Mouse (Mus musculus) induced T-regulatory cell, adult 2 months (primary cell): ENCODE measurements at regions not wholly inside any gene's neighbourhood (a gene's known extent, or its start where the extent isn't known, plus 50 kb on each side); places are given as distances from the start of the nearest gene placed in this dataset.
A peak's percentile ranks its signal among the peaks of the same experiment; 100 is the strongest.

Experiments used
- DNase-seq: peaks from one replicate; pipeline ENCODE4 v3.0.0-alpha.2; 2012; ENCODE audit warnings: low read depth

GRCm38 (mm10) chr10:67439042-67439635, 96.1 kb upstream of the Egr2 start:
- DNase-seq, result no peak

- DNase-seq, result no peak
These were observed 95.4 kb upstream of the Egr2 start for GRCm38 (mm10) chr10:67439844-67440243.

- no peak for DNase-seq
These were observed 94.0 kb upstream of the Egr2 start for GRCm38 (mm10) chr10:67441243-67441642.

- no peak for DNase-seq
These were observed 86.4 kb upstream of the Egr2 start for GRCm38 (mm10) chr10:67448875-67449274.

- no peak for DNase-seq
These were observed 81.1 kb upstream of the Egr2 start for GRCm38 (mm10) chr10:67454149-67454548.

GRCm38 (mm10) chr10:67458447-67459272, 76.6 kb upstream of the Egr2 start:
- DNase-seq, result peak; percentile 47

- no peak for DNase-seq
These were observed 74.0 kb upstream of the Egr2 start for GRCm38 (mm10) chr10:67461321-67461720.

- DNase-seq, result no peak
These were observed 73.4 kb upstream of the Egr2 start for GRCm38 (mm10) chr10:67461862-67462261.

- DNase-seq, result no peak
These were observed 66.6 kb upstream of the Egr2 start for GRCm38 (mm10) chr10:67468724-67469123.

- no peak for DNase-seq
These were observed 62.3 kb upstream of the Egr2 start for GRCm38 (mm10) chr10:67473016-67473415.

- no peak for DNase-seq
These were observed 60.9 kb upstream of the Egr2 start for GRCm38 (mm10) chr10:67474336-67474735.

GRCm38 (mm10) chr10:67482268-67482667, 53.0 kb upstream of the Egr2 start:
- DNase-seq, result no peak

- DNase-seq, result peak; percentile 75
These were observed 51.9 kb upstream of the Egr2 start for GRCm38 (mm10) chr10:67483371-67483770.

GRCm38 (mm10) chr10:67484091-67484745, 51.1 kb upstream of the Egr2 start:
- DNase-seq, result peak; percentile 46
